Mouse (Mus musculus): Measurements from ENCODE around the gene Micall1. TPM values are rescaled to one million over a fixed set of nuclear protein-coding genes. Genes with fewer than 3 reads are reported as not detected.

Gene Micall1
- polyA plus RNA-seq, 1 experiment from 2014 or later = 5.2 TPM

DNA sequence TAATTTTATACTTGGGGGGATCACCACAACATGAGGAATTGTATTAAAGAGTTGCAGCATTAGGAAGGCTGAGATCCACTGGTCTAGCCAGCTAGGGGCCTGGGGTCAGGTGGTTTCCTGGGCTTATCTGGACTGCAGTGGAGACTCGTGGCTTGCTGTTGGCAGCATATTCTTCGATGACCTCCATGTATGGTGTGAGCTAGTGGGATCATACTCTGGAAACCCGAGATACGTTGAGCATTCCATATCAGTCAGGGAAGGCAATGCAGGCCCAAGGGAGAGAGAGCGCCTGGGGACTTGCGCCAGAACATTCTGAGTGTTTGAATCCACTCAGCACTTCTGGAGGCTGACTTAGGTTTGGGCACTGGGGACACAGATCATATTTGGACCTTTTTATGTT lies 15.1 kb downstream of the Micall1 start:
- Histone ChIP-seq H3K4me3 (ENCODE audit: low read length) (no peak overlapping the region), H3K36me3 (ENCODE audit: control insufficient read depth, insufficient read depth, low read length) (peaks cover 23% of the 10 kb centered on the region), H3K9ac (ENCODE audit: low read depth, low read length) (no peak overlapping the region), H3K4me1 (ENCODE audit: control insufficient read depth, insufficient read depth, low read length) (no peaks in the 10 kb centered on the region), H3K27me3 (replicated peaks; ENCODE audit: control insufficient read depth, insufficient read depth, low read length) (no peaks in the 10 kb centered on the region), H3K4me2 (ENCODE audit: low read depth, low read length) (no peak overlapping the region), H3K9me3 (ENCODE audit: control insufficient read depth, low read length) (no peaks in the 10 kb centered on the region), H3K27ac (ENCODE audit: low read length) (no peak overlapping the region)
- WGBS = 84% methylated on average over 6 of the region's 6 CpGs
- ATAC-seq = no peak

GRCm38 (mm10) chr15:79124331-79124875 lies 15.7 kb downstream of the Micall1 start:
- Histone ChIP-seq H3K4me2 (ENCODE audit: low read depth, low read length) (no peak overlapping the region), H3K36me3 (ENCODE audit: control insufficient read depth, insufficient read depth, low read length) (peaks cover 23% of the 10 kb centered on the region), H3K27ac (ENCODE audit: low read length) (no peak overlapping the region), H3K9ac (ENCODE audit: low read depth, low read length) (no peak overlapping the region), H3K4me1 (ENCODE audit: control insufficient read depth, insufficient read depth, low read length) (no peaks in the 10 kb centered on the region), H3K27me3 (replicated peaks; ENCODE audit: control insufficient read depth, insufficient read depth, low read length) (no peaks in the 10 kb centered on the region), H3K4me3 (ENCODE audit: low read length) (no peak overlapping the region), H3K9me3 (ENCODE audit: control insufficient read depth, low read length) (no peaks in the 10 kb centered on the region)
- no peak for ATAC-seq
- WGBS = 83% methylated on average over 10 of the region's 10 CpGs

DNA sequence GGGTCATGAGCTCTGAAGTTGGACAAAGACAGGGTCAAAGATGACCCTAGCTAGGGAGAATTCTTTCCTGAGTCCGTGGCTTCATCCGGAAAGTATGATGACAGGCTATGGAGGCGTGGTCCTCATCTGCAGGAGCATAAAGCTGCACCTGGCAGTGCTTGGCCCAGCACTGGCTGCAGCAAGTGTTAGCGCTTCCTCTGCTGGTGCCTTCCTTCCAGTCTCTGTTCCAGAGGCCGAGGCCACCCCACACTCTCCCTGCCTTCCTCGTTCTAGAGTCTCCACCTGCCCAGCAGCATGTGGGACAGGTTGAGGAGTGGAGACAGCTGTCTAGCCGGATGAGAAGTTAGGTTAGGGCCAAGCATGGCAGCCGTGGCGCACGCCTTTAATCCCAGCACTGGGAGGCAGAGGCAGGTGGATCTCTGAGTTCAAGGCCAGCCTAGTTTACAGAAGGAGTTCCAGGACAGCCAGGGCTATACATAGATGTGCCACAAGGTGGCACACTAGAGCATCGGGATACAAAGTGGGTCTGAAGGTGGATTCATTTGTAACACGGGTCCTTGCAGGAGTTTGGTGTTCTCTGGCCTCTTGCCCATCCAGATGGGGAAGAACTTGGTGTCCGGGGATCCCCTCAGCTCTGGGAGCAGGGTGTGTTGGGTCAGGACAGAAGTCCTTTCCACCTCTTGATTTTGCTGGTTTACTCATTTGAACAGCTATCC lies 17.7 kb downstream of the Micall1 start:
- WGBS = 82% methylated on average over 13 of the region's 13 CpGs
- H3K27ac ChIP-seq (ENCODE audit: low read length) = no peak overlapping the region
- peaks cover 30% of the 10 kb centered on the region for H3K36me3 ChIP-seq (ENCODE audit: control insufficient read depth, insufficient read depth, low read length)
- no peaks in the 10 kb centered on the region for H3K4me1 ChIP-seq (ENCODE audit: control insufficient read depth, insufficient read depth, low read length)
- no peak for ATAC-seq
- no peaks in the 10 kb centered on the region for H3K9me3 ChIP-seq (ENCODE audit: control insufficient read depth, low read length)
- H3K9ac ChIP-seq (ENCODE audit: low read depth, low read length) = no peak overlapping the region
- no peaks in the 10 kb centered on the region for H3K27me3 ChIP-seq (replicated peaks; ENCODE audit: control insufficient read depth, insufficient read depth, low read length)
- no peak overlapping the region for H3K4me2 ChIP-seq (ENCODE audit: low read depth, low read length)
- no peak overlapping the region for H3K4me3 ChIP-seq (ENCODE audit: low read length)

- Histone ChIP-seq H3K4me2 (ENCODE audit: low read depth, low read length) (no peak overlapping the region), H3K27ac (ENCODE audit: low read length) (no peak overlapping the region), H3K4me3 (ENCODE audit: low read length) (no peak overlapping the region), H3K27me3 (replicated peaks; ENCODE audit: control insufficient read depth, insufficient read depth, low read length) (no peaks in the 10 kb centered on the region), H3K9ac (ENCODE audit: low read depth, low read length) (no peak overlapping the region), H3K4me1 (ENCODE audit: control insufficient read depth, insufficient read depth, low read length) (no peaks in the 10 kb centered on the region), H3K36me3 (ENCODE audit: control insufficient read depth, insufficient read depth, low read length) (peaks cover 29% of the 10 kb centered on the region), H3K9me3 (ENCODE audit: control insufficient read depth, low read length) (no peaks in the 10 kb centered on the region)
- 91% methylated on average over 12 of the region's 12 CpGs for WGBS
- ATAC-seq = no peak
Observed at GRCm38 (mm10) chr15:79127101-79127500, 18.4 kb downstream of the Micall1 start.

- Histone ChIP-seq H3K36me3 (ENCODE audit: control insufficient read depth, insufficient read depth, low read length) (peaks cover 30% of the 10 kb centered on the region), H3K9ac (ENCODE audit: low read depth, low read length) (no peak overlapping the region), H3K4me2 (ENCODE audit: low read depth, low read length) (no peak overlapping the region), H3K9me3 (ENCODE audit: control insufficient read depth, low read length) (no peaks in the 10 kb centered on the region), H3K27me3 (replicated peaks; ENCODE audit: control insufficient read depth, insufficient read depth, low read length) (no peaks in the 10 kb centered on the region), H3K4me1 (ENCODE audit: control insufficient read depth, insufficient read depth, low read length) (no peaks in the 10 kb centered on the region), H3K27ac (ENCODE audit: low read length) (no peak overlapping the region), H3K4me3 (ENCODE audit: low read length) (no peak overlapping the region)
- WGBS = 95% methylated on average over 5 of the region's 5 CpGs
- ATAC-seq = no peak
Observed at GRCm38 (mm10) chr15:79128208-79128607, 19.5 kb downstream of the Micall1 start.

- 75% methylated on average over 7 of the region's 7 CpGs for WGBS
- Histone ChIP-seq H3K27ac (ENCODE audit: low read length) (no peak overlapping the region), H3K27me3 (replicated peaks; ENCODE audit: control insufficient read depth, insufficient read depth, low read length) (no peaks in the 10 kb centered on the region), H3K9me3 (ENCODE audit: control insufficient read depth, low read length) (no peaks in the 10 kb centered on the region), H3K9ac (ENCODE audit: low read depth, low read length) (no peak overlapping the region), H3K4me1 (ENCODE audit: control insufficient read depth, insufficient read depth, low read length) (no peaks in the 10 kb centered on the region), H3K4me3 (ENCODE audit: low read length) (no peak overlapping the region), H3K4me2 (ENCODE audit: low read depth, low read length) (no peak overlapping the region), H3K36me3 (ENCODE audit: control insufficient read depth, insufficient read depth, low read length) (peaks cover 30% of the 10 kb centered on the region)
- no peak for ATAC-seq
Observed at GRCm38 (mm10) chr15:79129311-79129710, 20.6 kb downstream of the Micall1 start.

DNA sequence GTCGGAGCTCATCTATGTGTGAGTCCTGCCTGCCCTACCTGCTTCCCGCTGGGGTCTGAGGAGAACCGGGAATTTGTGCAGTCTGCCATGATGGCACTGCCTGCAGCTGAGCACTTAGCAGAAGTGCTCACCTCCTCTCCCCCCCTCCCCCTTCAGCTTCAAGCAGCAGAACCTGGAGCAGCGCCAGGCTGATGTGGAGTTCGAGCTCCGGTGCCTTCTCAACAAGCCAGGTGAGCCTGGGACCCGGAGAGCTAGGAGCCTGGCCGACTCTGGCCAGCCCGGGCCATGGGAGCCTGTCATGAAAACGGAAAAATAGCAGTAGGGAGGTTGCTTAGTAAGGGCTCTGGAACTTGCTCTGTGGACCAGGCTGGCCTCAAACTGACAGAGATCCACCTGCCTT lies 22.1 kb downstream of the Micall1 start:
- no peak for ATAC-seq
- H3K36me3 ChIP-seq (ENCODE audit: control insufficient read depth, insufficient read depth, low read length) = peaks cover 28% of the 10 kb centered on the region

DNA sequence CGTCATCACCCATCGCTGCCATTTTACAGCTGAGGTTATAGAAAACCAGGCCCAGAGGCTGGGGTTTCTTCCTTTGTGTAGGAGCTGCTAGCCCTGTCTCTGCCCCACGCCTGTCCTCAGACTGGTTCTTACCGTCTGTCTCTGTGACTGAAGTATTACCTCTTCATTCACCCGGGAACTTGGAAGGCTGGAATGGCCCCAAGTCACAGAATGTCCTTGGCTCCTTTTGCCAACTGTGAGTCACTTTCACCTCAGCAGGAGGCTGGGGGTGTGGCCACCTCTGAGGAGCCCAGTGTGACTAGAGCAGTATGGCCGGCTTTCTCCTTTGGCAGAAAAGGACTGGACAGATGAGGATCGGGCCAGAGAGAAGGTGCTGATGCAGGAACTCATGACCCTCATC lies 22.7 kb downstream of the Micall1 start:
- Histone ChIP-seq H3K4me3 (ENCODE audit: low read length) (no peak overlapping the region), H3K9ac (ENCODE audit: low read depth, low read length) (no peak overlapping the region), H3K27me3 (replicated peaks; ENCODE audit: control insufficient read depth, insufficient read depth, low read length) (no peaks in the 10 kb centered on the region), H3K27ac (ENCODE audit: low read length) (no peak overlapping the region), H3K4me1 (ENCODE audit: control insufficient read depth, insufficient read depth, low read length) (no peaks in the 10 kb centered on the region), H3K36me3 (ENCODE audit: control insufficient read depth, insufficient read depth, low read length) (peaks cover 28% of the 10 kb centered on the region), H3K4me2 (ENCODE audit: low read depth, low read length) (no peak overlapping the region), H3K9me3 (ENCODE audit: control insufficient read depth, low read length) (no peaks in the 10 kb centered on the region)
- 64% methylated on average over 7 of the region's 7 CpGs for WGBS
- no peak for ATAC-seq

More for the DNA sequence above, 22.1 kb downstream of the Micall1 start:
- Histone ChIP-seq H3K9me3 (ENCODE audit: control insufficient read depth, low read length) (no peaks in the 10 kb centered on the region), H3K27ac (ENCODE audit: low read length) (no peak overlapping the region), H3K9ac (ENCODE audit: low read depth, low read length) (no peak overlapping the region), H3K4me3 (ENCODE audit: low read length) (no peak overlapping the region), H3K4me2 (ENCODE audit: low read depth, low read length) (no peak overlapping the region), H3K27me3 (replicated peaks; ENCODE audit: control insufficient read depth, insufficient read depth, low read length) (no peaks in the 10 kb centered on the region), H3K4me1 (ENCODE audit: control insufficient read depth, insufficient read depth, low read length) (no peaks in the 10 kb centered on the region)
- WGBS = 81% methylated on average over 10 of the region's 10 CpGs

- no peak overlapping the region for H3K4me2 ChIP-seq (ENCODE audit: low read depth, low read length)
- no peaks in the 10 kb centered on the region for H3K27me3 ChIP-seq (replicated peaks; ENCODE audit: control insufficient read depth, insufficient read depth, low read length)
- no peak for ATAC-seq
- H3K9ac ChIP-seq (ENCODE audit: low read depth, low read length) = no peak overlapping the region
- no peak overlapping the region for H3K4me3 ChIP-seq (ENCODE audit: low read length)
- H3K4me1 ChIP-seq (ENCODE audit: control insufficient read depth, insufficient read depth, low read length) = no peaks in the 10 kb centered on the region
- H3K9me3 ChIP-seq (ENCODE audit: control insufficient read depth, low read length) = no peaks in the 10 kb centered on the region
- WGBS = 79% methylated on average over 6 of the region's 6 CpGs
- no peak overlapping the region for H3K27ac ChIP-seq (ENCODE audit: low read length)
- H3K36me3 ChIP-seq (ENCODE audit: control insufficient read depth, insufficient read depth, low read length) = peaks cover 12% of the 10 kb centered on the region
Observed at GRCm38 (mm10) chr15:79133191-79133661, 24.5 kb downstream of the Micall1 start.
